Mouse (Mus musculus): ENCODE measurements around the gene Arl5b.

DNA sequence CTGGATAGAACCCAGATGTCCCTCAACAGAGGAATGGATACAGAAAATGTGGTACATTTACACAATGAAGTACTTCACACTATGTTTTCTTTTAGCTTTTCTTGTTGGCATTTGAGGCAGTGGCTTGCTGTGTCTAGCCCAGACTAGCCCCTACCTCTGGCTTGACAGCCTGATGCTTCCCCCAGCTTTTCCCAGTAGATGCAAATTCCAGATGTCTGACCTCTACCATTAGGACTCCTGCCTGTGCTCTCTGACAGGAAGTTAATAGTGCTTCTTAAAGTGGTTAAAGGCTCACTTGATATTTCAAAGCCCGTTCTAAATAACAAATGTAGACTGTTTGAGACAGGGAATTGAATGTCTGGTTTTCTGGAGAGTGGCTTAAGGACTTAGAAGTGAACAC lies 14.6 kb downstream of the Arl5b start:
- TF ChIP-seq CTCF (IDR thresholded peaks at IDR 0.05; ENCODE audit: borderline replicate concordance, insufficient read depth, low read length) (no peak), POLR2A (IDR thresholded peaks at IDR 0.05; ENCODE audit: low read depth, low read length) (no peak)
